Mouse (Mus musculus) G1E (cell line): ENCODE measurements around the gene Thada.

Experiments used
- CTCF ChIP-seq: IDR thresholded peaks from 2 replicates; pipeline ENCODE4 v1.5.1; 2012; ENCODE audit warnings: low read depth, low read length, inconsistent platforms, mixed read lengths
- GATA1 ChIP-seq: IDR thresholded peaks from 2 replicates; pipeline ENCODE4 v1.6.1; 2012; ENCODE audit warnings: borderline replicate concordance, low read length, inconsistent platforms, mixed read lengths
- POLR2AphosphoS5 ChIP-seq: IDR thresholded peaks from 2 replicates; pipeline ENCODE4 v1.6.1; 2012; ENCODE audit warnings: low read depth, low read length, inconsistent platforms; ENCODE audit not compliant: insufficient replicate concordance
- TAL1 ChIP-seq: conservative IDR thresholded peaks from 2 replicates; pipeline ENCODE4 v1.6.1; 2012; ENCODE audit warnings: low read depth, low read length, inconsistent platforms, mixed read lengths

DNA sequence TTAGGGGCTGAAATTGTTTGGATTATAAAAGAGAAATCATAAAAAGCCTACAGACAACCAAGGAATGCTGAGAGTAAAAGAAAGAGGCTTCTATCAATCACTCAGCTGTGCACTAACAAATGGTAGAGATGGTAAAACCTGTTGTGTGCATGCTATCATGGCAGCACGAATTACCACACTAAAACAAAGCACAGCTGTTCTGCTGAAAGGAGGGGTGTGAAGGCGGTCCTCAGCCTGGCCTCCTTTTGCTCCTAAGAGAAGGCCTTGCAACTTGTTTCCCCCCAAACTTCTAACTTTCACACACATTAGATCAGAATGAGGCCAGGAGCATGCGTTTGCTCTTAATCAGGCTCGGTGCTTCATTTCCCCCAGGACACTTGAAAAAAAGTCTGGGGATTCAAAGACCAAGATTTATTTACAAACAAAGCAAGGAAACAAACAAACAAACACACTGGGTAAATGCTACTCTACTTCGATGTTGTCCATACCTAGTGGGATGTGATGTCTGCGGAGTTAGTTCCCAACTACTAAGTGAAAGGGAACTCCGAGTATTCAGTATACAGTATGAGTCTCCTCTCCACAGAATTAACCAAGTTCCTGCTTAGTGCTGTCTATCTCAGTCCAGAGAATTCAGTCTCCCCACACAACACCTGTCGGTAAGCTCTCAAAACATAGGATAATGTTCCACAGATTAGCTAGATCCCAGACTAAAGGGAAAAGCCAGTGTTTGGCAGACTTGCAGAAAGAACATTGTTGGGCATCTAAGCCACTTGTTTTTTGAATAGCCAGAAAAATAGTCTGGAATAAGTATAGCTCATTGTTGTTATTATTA is 109.7 kb downstream of the Thada start:
- TF ChIP-seq CTCF (no peak), GATA1 (no peak), POLR2AphosphoS5 (no peak), TAL1 (no peak)
